28 mouse cellular contexts compared by ENCODE assay signal in genomic region chr13:58368835-58369234, GRCm38 (mm10). TPM values are rescaled to one million over a fixed set of nuclear protein-coding genes. Genes with fewer than 3 reads are reported as not detected.
"Had no signal": no experiment of that assay in that cellular context is flagged by ENCODE, and none has a peak within 500 bp of the region (broad histone marks: within the 10 kb centered on the region; RNA-seq: fewer than 3 reads in every experiment).

No protein-coding gene starts in this region.

- H3K27me3 ChIP-seq: heart, embryonic 13.5 days; heart, embryonic 15.5 days; hindbrain, embryonic 13.5 days; hindbrain, embryonic 15.5 days; kidney, embryonic 15.5 days; limb, embryonic 13.5 days; limb, embryonic 15.5 days had no signal

- ATAC-seq: hindbrain, postnatal 0 days; intestine, embryonic 16.5 days; liver, embryonic 12.5 days had no signal

- H3K9ac ChIP-seq: heart, embryonic 13.5 days; heart, embryonic 15.5 days; hindbrain, embryonic 13.5 days; hindbrain, embryonic 15.5 days; kidney, embryonic 15.5 days; limb, embryonic 13.5 days; limb, embryonic 15.5 days; liver, embryonic 12.5 days had no signal

- H3K9me3 ChIP-seq: heart, embryonic 13.5 days; heart, embryonic 15.5 days; hindbrain, embryonic 13.5 days; hindbrain, embryonic 15.5 days; kidney, embryonic 15.5 days; limb, embryonic 13.5 days; limb, embryonic 15.5 days; liver, embryonic 12.5 days had no signal

- H3K4me2 ChIP-seq: heart, embryonic 11.5 days; heart, embryonic 13.5 days; heart, embryonic 15.5 days; hindbrain, embryonic 13.5 days; hindbrain, embryonic 15.5 days; kidney, embryonic 15.5 days; limb, embryonic 13.5 days; limb, embryonic 15.5 days; liver, embryonic 12.5 days had no signal

- H3K27ac ChIP-seq: heart, embryonic 13.5 days; heart, embryonic 15.5 days; hindbrain, embryonic 13.5 days; hindbrain, embryonic 15.5 days; hindbrain, postnatal 0 days; kidney, embryonic 15.5 days; kidney, postnatal 0 days; limb, embryonic 13.5 days; limb, embryonic 15.5 days; liver, embryonic 12.5 days had no signal

- H3K36me3 ChIP-seq: heart, embryonic 13.5 days; heart, embryonic 15.5 days; hindbrain, embryonic 13.5 days; hindbrain, embryonic 15.5 days; kidney, embryonic 15.5 days; limb, embryonic 13.5 days; limb, embryonic 15.5 days; liver, embryonic 12.5 days had no signal

- H3K4me3 ChIP-seq: heart, embryonic 13.5 days; heart, embryonic 15.5 days; hindbrain, embryonic 13.5 days; hindbrain, embryonic 15.5 days; kidney, embryonic 15.5 days; limb, embryonic 13.5 days; limb, embryonic 15.5 days; liver, embryonic 12.5 days had no signal

- H3K4me1 ChIP-seq: heart, embryonic 13.5 days; heart, embryonic 15.5 days; hindbrain, embryonic 13.5 days; hindbrain, embryonic 15.5 days; limb, embryonic 13.5 days; limb, embryonic 15.5 days had no signal

- DNase-seq: gastrocnemius, postnatal 14 days; gastrocnemius, postnatal 36 days; heart, adult 18-20 months; heart, postnatal 14 days; heart, postnatal 36 days; kidney, adult 11 months; kidney, adult 2 months; kidney, adult 9 months; kidney, postnatal 14 days; kidney, postnatal 36 days; layer of hippocampus, adult 9-11 months; layer of hippocampus, postnatal 36 days; left cerebral cortex, postnatal 4 days had no signal

RNA-seq across cellular contexts. Expression of gene Kif27, which starts 9.9 kb away (rescaled TPM):
- total RNA-seq: gastrocnemius, adult 18-20 months; gastrocnemius, postnatal 36 days; hematopoietic stem cell, adult 5-6 weeks had no signal
- polyA plus RNA-seq: liver, adult 2 months had no signal
